In the genomic region with DNA sequence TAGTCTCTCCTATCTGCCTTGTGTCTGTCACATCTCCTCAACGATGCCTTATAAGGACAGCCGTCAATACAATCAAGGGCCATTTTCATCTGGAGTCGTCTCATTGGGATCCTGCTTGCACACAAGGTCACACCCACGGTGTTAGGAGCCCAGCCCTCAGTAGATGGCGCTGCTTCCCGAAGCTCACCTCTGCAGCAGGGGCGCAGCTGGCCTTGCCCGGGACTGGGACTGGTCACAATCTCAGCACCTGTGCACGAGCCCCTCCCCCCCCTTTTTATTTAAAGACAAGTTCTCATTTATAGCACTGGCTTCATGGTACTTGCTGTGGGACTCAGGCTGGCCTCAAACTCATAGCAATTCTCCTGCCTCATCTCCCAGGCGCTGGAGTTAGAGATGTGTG, we compare ENCODE assay signal across 8 mouse cellular contexts. TPM values are rescaled to one million over a fixed set of nuclear protein-coding genes. Genes with fewer than 3 reads are reported as not detected.
DNase-seq lines count a peak whose midpoint lies in the region; ATAC-seq lines count a peak whose summit lies in the region.
"Had no signal": no experiment of that assay in that cellular context is flagged by ENCODE, and none has a peak within 500 bp of the region (broad histone marks: within the 10 kb centered on the region; RNA-seq: fewer than 3 reads in every experiment).

No protein-coding gene starts in this region.

- no peak overlapping the region for H3K4me2 ChIP-seq in midbrain, embryonic 11.5 days
- H3K4me2 ChIP-seq in midbrain, embryonic 15.5 days: no peak overlapping the region
- peak overlapping the region; percentile 26; the same call in 1 of the 2 replicates for H3K4me2 ChIP-seq in intestine, embryonic 15.5 days (replicated peaks)
- H3K4me2 ChIP-seq: heart, embryonic 15.5 days had no signal

- ATAC-seq in midbrain, embryonic 11.5 days (ENCODE audit: low FRiP score): peak; percentile 62; the same call in 1 of the 2 replicates
- no peak for ATAC-seq in midbrain, embryonic 15.5 days (replicated peaks)
- peak; percentile 67 for ATAC-seq in intestine, embryonic 15.5 days

- DNase-seq in midbrain, embryonic 11.5 days (ENCODE audit: low spot score, missing footprints): peak; percentile 93
- peak; percentile 84 for DNase-seq in ZHBTc4 (ENCODE audit: low read depth, low spot score)
- peak; percentile 77 for DNase-seq in embryonic facial prominence, embryonic 10.5 days (ENCODE audit: low spot score)
- peak; percentile 84 for DNase-seq in lung, postnatal 10 days
- DNase-seq in spleen, postnatal 14 days (ENCODE audit: low spot score in 2 of 2): peak; percentile 66 to 76

- no peaks in the 10 kb centered on the region for H3K36me3 ChIP-seq in midbrain, embryonic 11.5 days (ENCODE audit: control insufficient read depth, insufficient read depth, low read length)
- H3K36me3 ChIP-seq in midbrain, embryonic 15.5 days (replicated peaks): no peaks in the 10 kb centered on the region
- H3K36me3 ChIP-seq in embryonic facial prominence, embryonic 10.5 days (replicated peaks): no peaks in the 10 kb centered on the region
- H3K36me3 ChIP-seq in intestine, embryonic 15.5 days: no peaks in the 10 kb centered on the region
- H3K36me3 ChIP-seq: heart, embryonic 15.5 days had no signal

- 14% methylated on average over 10 of the region's 10 CpGs for WGBS in midbrain, embryonic 11.5 days
- 15% methylated on average over 10 of the region's 10 CpGs for WGBS in midbrain, embryonic 15.5 days
- 14% methylated on average over 10 of the region's 10 CpGs for WGBS in embryonic facial prominence, embryonic 10.5 days
- 14% methylated on average over 10 of the region's 10 CpGs for WGBS in intestine, embryonic 15.5 days

- no peaks in the 10 kb centered on the region for H3K27me3 ChIP-seq in midbrain, embryonic 11.5 days (ENCODE audit: control insufficient read depth, insufficient read depth, low read length)
- no peaks in the 10 kb centered on the region for H3K27me3 ChIP-seq in midbrain, embryonic 15.5 days (replicated peaks)
- peaks cover 42% of the 10 kb centered on the region for H3K27me3 ChIP-seq in embryonic facial prominence, embryonic 10.5 days (replicated peaks; ENCODE audit: low read depth, poor library complexity, severe bottlenecking)
- H3K27me3 ChIP-seq in intestine, embryonic 15.5 days (replicated peaks): no peaks in the 10 kb centered on the region

- H3K27ac ChIP-seq in midbrain, embryonic 11.5 days (ENCODE audit: low read depth, low read length): no peak overlapping the region
- H3K27ac ChIP-seq in midbrain, embryonic 15.5 days: no peak overlapping the region
- no peak overlapping the region for H3K27ac ChIP-seq in embryonic facial prominence, embryonic 10.5 days (replicated peaks)
- H3K27ac ChIP-seq in intestine, embryonic 15.5 days: peak overlapping the region; percentile 85
- H3K27ac ChIP-seq: heart, embryonic 15.5 days had no signal

- no peaks in the 10 kb centered on the region for H3K9me3 ChIP-seq in midbrain, embryonic 11.5 days (ENCODE audit: control insufficient read depth, low read length)
- H3K9me3 ChIP-seq in midbrain, embryonic 15.5 days: no peaks in the 10 kb centered on the region
- no peaks in the 10 kb centered on the region for H3K9me3 ChIP-seq in embryonic facial prominence, embryonic 10.5 days
- no peaks in the 10 kb centered on the region for H3K9me3 ChIP-seq in intestine, embryonic 15.5 days
- H3K9me3 ChIP-seq: heart, embryonic 15.5 days had no signal

- no peak overlapping the region for H3K9ac ChIP-seq in midbrain, embryonic 11.5 days (ENCODE audit: low read length)
- H3K9ac ChIP-seq in midbrain, embryonic 15.5 days: no peak overlapping the region
- no peak overlapping the region for H3K9ac ChIP-seq in intestine, embryonic 15.5 days
- H3K9ac ChIP-seq: heart, embryonic 15.5 days had no signal

- H3K4me1 ChIP-seq in midbrain, embryonic 11.5 days (ENCODE audit: control insufficient read depth, insufficient read depth, low read length): no peaks in the 10 kb centered on the region
- H3K4me1 ChIP-seq in midbrain, embryonic 15.5 days: no peaks in the 10 kb centered on the region; the same call in 1 of the 2 replicates
- H3K4me1 ChIP-seq in embryonic facial prominence, embryonic 10.5 days: peaks cover 27% of the 10 kb centered on the region
- H3K4me1 ChIP-seq in intestine, embryonic 15.5 days (replicated peaks): peaks cover 33% of the 10 kb centered on the region
- H3K4me1 ChIP-seq: heart, embryonic 15.5 days had no signal

- H3K4me3 ChIP-seq in midbrain, embryonic 11.5 days (ENCODE audit: low read depth, low read length): no peak overlapping the region
- H3K4me3 ChIP-seq in midbrain, embryonic 15.5 days: no peak overlapping the region
- no peak overlapping the region for H3K4me3 ChIP-seq in embryonic facial prominence, embryonic 10.5 days
- no peak overlapping the region for H3K4me3 ChIP-seq in intestine, embryonic 15.5 days (replicated peaks)
- H3K4me3 ChIP-seq: heart, embryonic 15.5 days had no signal

RNA-seq across cellular contexts. Expression of gene Emc8, which starts 15.2 kb away (rescaled TPM):
- 292 and 306 TPM in 2 replicates for polyA plus RNA-seq in midbrain, embryonic 11.5 days (2014; fragmentation: Nextera tagmentation; extraction: Ambion mirVana)
- 98.0 and 115 TPM in 2 replicates for polyA plus RNA-seq in midbrain, embryonic 15.5 days (2015; fragmentation: Nextera tagmentation; extraction: Ambion mirVana)
- polyA plus RNA-seq in embryonic facial prominence, embryonic 10.5 days (2016; fragmentation: Nextera tagmentation; extraction: Ambion mirVana): 388 and 400 TPM in 2 replicates
- polyA plus RNA-seq in intestine, embryonic 15.5 days (2015; fragmentation: Nextera tagmentation; extraction: Ambion mirVana): 235 and 246 TPM in 2 replicates

RNA-seq across cellular contexts. Expression of gene Cox4i1, which starts 15.6 kb away (rescaled TPM):
- 937 and 953 TPM in 2 replicates for polyA plus RNA-seq in midbrain, embryonic 11.5 days (2014; fragmentation: Nextera tagmentation; extraction: Ambion mirVana)
- polyA plus RNA-seq in midbrain, embryonic 15.5 days (2015; fragmentation: Nextera tagmentation; extraction: Ambion mirVana): 1,028 and 1,049 TPM in 2 replicates
- polyA plus RNA-seq in embryonic facial prominence, embryonic 10.5 days (2016; fragmentation: Nextera tagmentation; extraction: Ambion mirVana): 874 and 883 TPM in 2 replicates
- polyA plus RNA-seq in intestine, embryonic 15.5 days (2015; fragmentation: Nextera tagmentation; extraction: Ambion mirVana): 1,472 and 1,529 TPM in 2 replicates

RNA-seq across cellular contexts. Expression of gene Gm27021, which starts 15.7 kb away (rescaled TPM):
- 3.4 and 3.5 TPM in 2 replicates for polyA plus RNA-seq in midbrain, embryonic 11.5 days (2014; fragmentation: Nextera tagmentation; extraction: Ambion mirVana)
- 6.6 and 6.8 TPM in 2 replicates for polyA plus RNA-seq in midbrain, embryonic 15.5 days (2015; fragmentation: Nextera tagmentation; extraction: Ambion mirVana)
- 3.7 and 4.2 TPM in 2 replicates for polyA plus RNA-seq in embryonic facial prominence, embryonic 10.5 days (2016; fragmentation: Nextera tagmentation; extraction: Ambion mirVana)
- 2.0 and 2.2 TPM in 2 replicates for polyA plus RNA-seq in intestine, embryonic 15.5 days (2015; fragmentation: Nextera tagmentation; extraction: Ambion mirVana)

RNA-seq across cellular contexts. Expression of gene 1190005I06Rik, which starts 36.2 kb away (rescaled TPM):
- 2.9 and 4.4 TPM in 2 replicates for polyA plus RNA-seq in midbrain, embryonic 11.5 days (2014; fragmentation: Nextera tagmentation; extraction: Ambion mirVana)
- 18.1 and 20.1 TPM in 2 replicates for polyA plus RNA-seq in midbrain, embryonic 15.5 days (2015; fragmentation: Nextera tagmentation; extraction: Ambion mirVana)
- 2.9 and 3.8 TPM in 2 replicates for polyA plus RNA-seq in embryonic facial prominence, embryonic 10.5 days (2016; fragmentation: Nextera tagmentation; extraction: Ambion mirVana)
- polyA plus RNA-seq in intestine, embryonic 15.5 days (2015; fragmentation: Nextera tagmentation; extraction: Ambion mirVana): 1.3 and 2.5 TPM in 2 replicates

RNA-seq across cellular contexts. Expression of gene Irf8, which starts 52.6 kb away (rescaled TPM):
- polyA plus RNA-seq in midbrain, embryonic 11.5 days (2014; fragmentation: Nextera tagmentation; extraction: Ambion mirVana): 4.7 and 4.9 TPM in 2 replicates
- polyA plus RNA-seq in midbrain, embryonic 15.5 days (2015; fragmentation: Nextera tagmentation; extraction: Ambion mirVana): 3.7 and 4.0 TPM in 2 replicates
- polyA plus RNA-seq in embryonic facial prominence, embryonic 10.5 days (2016; fragmentation: Nextera tagmentation; extraction: Ambion mirVana): 4.6 and 5.8 TPM in 2 replicates
- 41.9 and 46.6 TPM in 2 replicates for polyA plus RNA-seq in intestine, embryonic 15.5 days (2015; fragmentation: Nextera tagmentation; extraction: Ambion mirVana)
